Mouse (Mus musculus) left cerebral cortex, postnatal 10 days (tissue): ENCODE data around the gene Akip1. TPM values are rescaled to one million over a fixed set of nuclear protein-coding genes. Genes with fewer than 3 reads are reported as not detected.

Experiments used
- DNase-seq, 2 experiments: peaks; one replicate each; pipeline ENCODE4 v3.0.0; 2021 to 2022; ENCODE audit warnings: low spot score in 2 of 2, mixed read lengths in 1 of 2; ENCODE audit errors: extremely low spot score in 1 of 2
- intact Hi-C: fragments of 180-260 bp; cut with DNase I; formaldehyde crosslinking; loops from one replicate; pipeline ENCODE4 v1.15.1; 2025
- total RNA-seq, 2 experiments: library from RNA; stranded (reverse); gene quantifications; 2 replicates each; pipeline ENCODE4 v1.2.3; 2021

Akip1 gene
- total RNA-seq, 2 experiments from 2014 or later = 7.5 to 7.6 TPM

- intact Hi-C loops = no loop called here
- no peak for DNase-seq
Measured at GRCm38 (mm10) chr7:109754034-109754433, 50.5 kb downstream of the Akip1 start.

- intact Hi-C loops = no loop called here
- no peak for DNase-seq
Measured at GRCm38 (mm10) chr7:109756291-109756690, 52.8 kb downstream of the Akip1 start.

Other genes with a start within 250 kb of the Akip1 start
- 1 to 10 TPM; 8.3 to 8.5 TPM for gene Trim66, start 195.6 kb upstream of the Akip1 start, total RNA-seq
- gene Rpl27a, start 184.5 kb upstream of the Akip1 start, total RNA-seq = 100 to 1,000 TPM; 136 TPM
- 10 to 100 TPM; 14.4 to 15.2 TPM for gene St5, start 85 bp upstream of the Akip1 start, total RNA-seq
- not detected for gene BC051019, start 20.2 kb downstream of the Akip1 start, total RNA-seq
- not detected for gene Ascl3, start 28.0 kb downstream of the Akip1 start, total RNA-seq
- gene Tmem9b, start 49.2 kb downstream of the Akip1 start, total RNA-seq = 10 to 100 TPM; 67.3 to 71.1 TPM
- gene Nrip3, start 78.3 kb downstream of the Akip1 start, total RNA-seq = 10 to 100 TPM; 81.7 to 83.3 TPM
- gene Scube2, start 162.0 kb downstream of the Akip1 start, total RNA-seq = 1 to 10 TPM in 1 of 2 experiments, under 1 TPM in 1; 0.79 to 1.1 TPM